Mouse (Mus musculus): ENCODE measurements around the gene Pa2g4.
A peak's percentile ranks its signal among the peaks of the same experiment; 100 is the strongest.

GRCm38 (mm10) chr10:128524732-128525662, 40.8 kb downstream of the Pa2g4 start:
- TF ChIP-seq POLR2AphosphoS2 (IDR thresholded peaks at IDR 0.05; ENCODE audit: insufficient read length, low read depth) = peak; percentile 27
- TF ChIP-seq POLR2A (IDR thresholded peaks at IDR 0.05; ENCODE audit: insufficient read length, low read depth) = peak; percentile 8
- TF ChIP-seq TCF3 (IDR thresholded peaks at IDR 0.05; ENCODE audit: insufficient read length, low read depth) = no peak
- TF ChIP-seq E2F4 (IDR thresholded peaks at IDR 0.05; ENCODE audit: insufficient read depth) = no peak
- TF ChIP-seq USF1 (IDR thresholded peaks at IDR 0.05; ENCODE audit: low read depth) = no peak
- no peak for TF ChIP-seq SRF (IDR thresholded peaks at IDR 0.05; ENCODE audit: control insufficient read depth, insufficient read length, low read depth)
- no peak for TF ChIP-seq TCF12 (IDR thresholded peaks at IDR 0.05; ENCODE audit: insufficient read depth, poor library complexity, severe bottlenecking)
- no peak for TF ChIP-seq MAX (IDR thresholded peaks at IDR 0.05; ENCODE audit: low read depth)
- TF ChIP-seq MYOG (IDR thresholded peaks at IDR 0.05; ENCODE audit: control insufficient read depth in 1 of 3, insufficient read depth in 1 of 3, insufficient read length in 2 of 3, low read depth in 2 of 3) = peak in 2 of 3 experiments; percentile 0 to 38
- peak in 1 of 3 experiments; percentile 61 for TF ChIP-seq MYOD1 (IDR thresholded peaks at IDR 0.05; ENCODE audit: control insufficient read depth in 1 of 3, insufficient read length in 2 of 3, low read depth in 2 of 3)
- TF ChIP-seq CEBPB (IDR thresholded peaks at IDR 0.05; ENCODE audit: insufficient read depth, poor library complexity, severe bottlenecking) = no peak
- TF ChIP-seq REST (IDR thresholded peaks at IDR 0.05; ENCODE audit: insufficient read depth, insufficient read length) = no peak

Measured in myocyte (in vitro differentiated cells).